Mouse (Mus musculus): ENCODE results near the gene Peg3. TPM values are rescaled to one million over a fixed set of nuclear protein-coding genes. Genes with fewer than 3 reads are reported as not detected.

The Peg3 gene
- polyA plus RNA-seq, 1 experiment = 10.9 TPM

DNA sequence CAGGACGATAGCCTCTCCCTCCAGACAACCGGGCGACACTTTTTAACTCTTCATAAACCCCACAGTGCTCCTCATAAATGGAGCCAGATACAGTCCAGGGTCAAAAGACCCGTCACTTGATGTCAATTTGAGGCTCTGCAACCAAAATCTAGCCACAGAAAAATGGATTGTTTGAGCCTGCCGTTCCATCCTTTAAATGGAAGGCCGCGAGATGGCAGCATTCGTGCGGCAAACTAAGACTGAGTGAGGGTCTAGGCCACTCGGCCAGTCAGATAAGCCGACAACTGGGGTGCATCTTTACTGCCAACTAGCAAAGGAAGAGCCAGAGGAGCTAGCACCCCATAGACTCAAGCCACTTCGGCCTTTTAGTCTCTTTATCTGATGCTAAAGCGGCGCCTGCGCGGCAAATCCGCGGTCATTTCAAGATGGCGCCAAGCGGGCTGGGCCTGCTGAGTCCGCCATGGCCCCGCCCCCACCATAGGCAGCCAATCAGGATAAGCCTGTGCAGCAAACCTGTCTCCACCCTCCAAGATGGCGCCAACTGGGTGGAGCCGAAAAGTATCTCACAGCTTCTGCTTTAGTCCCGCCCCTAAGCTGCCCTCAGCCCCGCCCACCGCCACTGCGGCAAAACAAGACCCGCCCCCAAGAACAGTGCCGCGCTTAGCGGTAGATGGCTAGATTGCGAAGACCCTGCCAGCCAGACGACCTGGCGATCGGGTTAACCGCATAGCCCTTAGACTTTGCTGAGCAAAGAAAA lies 992 bp downstream of the Peg3 start:
- peak; percentile 29 for TF ChIP-seq GATA1 (IDR thresholded peaks at IDR 0.05; ENCODE audit: low read length)

DNA sequence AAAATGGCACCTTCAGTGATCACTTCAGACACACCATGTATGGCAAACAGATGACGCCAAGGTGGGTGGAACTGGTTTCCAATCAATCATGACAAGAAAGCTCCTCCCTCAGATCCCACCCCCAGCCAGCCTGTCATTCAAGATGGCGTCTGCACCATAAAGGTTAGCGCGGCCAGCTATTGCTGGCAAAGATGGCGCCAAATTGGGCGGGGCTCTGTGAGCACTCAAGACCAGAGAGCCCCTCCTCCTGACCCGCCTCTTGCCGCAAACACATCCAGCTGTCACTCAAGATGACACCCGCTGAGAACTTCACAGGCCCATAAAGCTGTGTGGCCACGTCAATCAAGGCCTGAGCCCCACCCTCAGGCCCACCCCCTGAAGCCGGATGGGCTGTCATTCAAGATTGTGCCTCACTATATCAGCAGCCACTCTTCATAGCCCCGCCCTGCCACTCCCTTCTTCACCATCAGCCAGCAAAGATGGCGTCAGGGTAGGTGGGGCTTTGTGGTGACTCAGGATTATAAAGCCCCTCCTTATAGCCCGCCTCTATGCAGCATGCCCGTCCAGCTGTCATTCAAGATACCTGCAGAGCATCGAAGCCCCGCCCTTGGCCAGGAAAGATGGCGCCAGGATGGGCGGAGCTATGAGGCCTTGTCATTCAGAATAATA lies 1.8 kb downstream of the Peg3 start:
- TF ChIP-seq GATA1 (IDR thresholded peaks at IDR 0.05; ENCODE audit: low read length) = no peak

DNA sequence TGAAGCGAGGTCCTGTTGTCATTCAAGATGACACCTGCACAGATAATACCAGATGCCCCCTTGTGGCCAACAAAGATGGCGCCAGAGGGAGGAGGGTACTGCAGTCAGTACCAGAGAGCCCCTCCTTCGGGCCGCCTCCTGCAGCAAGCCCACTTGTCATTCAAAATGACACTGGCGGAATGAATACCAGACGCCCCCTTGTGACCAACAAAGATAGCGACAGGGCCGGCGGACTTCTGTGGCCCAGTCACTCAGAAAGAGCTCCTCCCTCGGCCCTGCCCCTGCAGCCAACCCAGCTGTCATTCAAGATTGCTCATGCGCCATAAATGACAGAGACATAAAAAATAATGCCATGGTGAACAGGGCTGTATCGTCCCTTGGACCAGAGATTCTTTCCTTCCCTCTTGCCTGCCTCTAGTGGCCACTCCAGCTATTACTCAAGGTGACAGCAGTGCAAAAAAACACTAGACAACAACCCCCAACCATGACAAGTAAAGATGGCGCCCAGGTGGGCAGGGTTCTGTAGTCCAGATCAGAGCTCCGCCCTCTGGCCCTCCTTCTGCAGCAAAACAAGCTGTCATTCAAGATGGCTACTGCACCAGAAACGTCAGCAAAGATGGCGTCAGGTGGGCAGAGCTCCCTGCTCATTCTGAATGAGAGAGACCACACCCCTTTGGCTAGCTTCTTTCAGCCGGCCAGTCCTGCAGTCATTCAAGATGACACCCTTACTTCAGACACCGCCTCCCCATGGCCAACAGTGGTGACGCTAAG lies 2.7 kb downstream of the Peg3 start:
- TF ChIP-seq GATA1 (IDR thresholded peaks at IDR 0.05; ENCODE audit: low read length) = no peak

DNA sequence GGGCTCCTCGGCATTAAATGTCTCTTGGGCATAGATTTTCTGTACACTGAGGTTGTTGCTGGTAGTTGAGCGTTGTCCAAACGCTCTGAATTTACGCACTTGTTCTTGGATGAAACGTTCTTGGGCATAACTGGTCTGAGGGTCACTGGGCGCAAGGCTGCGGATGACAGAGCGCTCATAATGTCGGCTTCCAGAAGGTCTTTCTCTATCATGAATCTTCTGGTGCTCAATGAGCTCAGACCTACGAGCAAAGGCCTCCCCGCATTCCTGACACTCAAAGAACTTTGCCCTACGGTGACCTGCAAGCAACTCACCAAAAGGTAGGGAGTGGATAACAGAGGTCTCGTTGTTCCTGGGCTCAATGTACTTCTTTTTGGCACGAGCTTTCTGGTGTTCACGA lies 20.8 kb downstream of the Peg3 start:
- no peak for TF ChIP-seq GATA1 (IDR thresholded peaks at IDR 0.05; ENCODE audit: low read length)

DNA sequence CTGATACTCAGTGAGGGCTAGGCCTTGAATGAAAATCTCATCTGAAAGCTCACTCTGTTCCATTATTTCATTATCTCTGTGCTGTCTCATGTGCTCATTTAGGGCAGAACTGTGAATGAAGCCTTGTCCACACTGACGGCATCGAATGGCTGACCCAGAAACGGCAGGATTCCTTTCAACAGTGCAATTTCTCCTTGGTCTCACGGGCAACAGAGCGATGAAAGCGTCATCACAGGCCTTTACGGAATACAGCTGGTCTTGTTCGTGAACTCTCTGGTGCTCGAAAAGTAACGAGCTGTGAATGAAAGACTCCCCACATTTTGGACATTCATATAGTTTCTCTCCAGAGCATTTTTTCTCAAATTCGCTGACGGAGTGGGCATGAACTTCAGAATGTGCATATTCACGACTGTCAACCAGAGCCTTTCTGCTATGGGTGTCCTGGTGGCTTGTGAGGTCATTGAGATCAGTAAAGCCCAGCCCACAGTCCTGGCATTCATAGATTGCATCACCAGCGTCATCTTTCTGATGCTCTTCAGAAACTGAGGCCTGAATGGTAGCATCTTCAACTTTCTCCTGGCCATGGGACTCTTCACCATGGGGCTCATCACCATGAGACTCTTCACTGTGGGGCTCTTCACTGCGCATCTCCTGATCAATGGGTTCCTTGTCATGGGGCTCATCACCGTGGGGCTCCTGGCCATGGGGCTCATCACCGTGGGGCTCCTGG lies 21.6 kb downstream of the Peg3 start:
- TF ChIP-seq GATA1 (IDR thresholded peaks at IDR 0.05; ENCODE audit: low read length) = no peak

DNA sequence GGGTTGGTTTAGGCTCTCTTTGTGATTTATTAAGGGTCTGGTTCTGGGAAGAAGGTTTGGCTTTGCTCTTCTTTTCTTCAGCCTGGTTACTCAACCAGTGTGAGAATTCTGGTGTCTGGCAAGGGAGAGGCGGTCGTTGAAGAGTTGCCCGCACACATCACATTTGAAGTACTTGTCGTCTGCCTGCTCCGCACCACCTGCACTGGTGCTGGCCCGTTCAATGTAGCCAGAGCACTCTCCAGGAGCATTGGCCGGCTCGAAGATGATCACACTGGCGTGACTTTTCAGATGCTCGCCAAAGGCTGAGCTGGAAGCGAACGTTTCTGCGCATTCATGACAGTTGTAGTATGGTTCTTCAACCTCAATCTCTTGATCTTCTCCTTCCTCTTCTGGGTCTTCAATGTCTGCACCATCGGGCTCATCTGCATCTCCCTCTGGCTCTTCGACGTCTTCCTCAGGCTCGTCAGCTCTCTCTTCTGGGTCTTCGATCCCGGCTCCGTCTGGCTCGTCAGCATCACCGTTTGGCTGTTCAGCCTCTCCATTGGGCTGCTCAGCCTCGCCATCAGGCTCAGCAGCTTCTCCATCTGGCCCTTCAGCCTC lies 22.7 kb downstream of the Peg3 start:
- no peak for TF ChIP-seq GATA1 (IDR thresholded peaks at IDR 0.05; ENCODE audit: low read length)

DNA sequence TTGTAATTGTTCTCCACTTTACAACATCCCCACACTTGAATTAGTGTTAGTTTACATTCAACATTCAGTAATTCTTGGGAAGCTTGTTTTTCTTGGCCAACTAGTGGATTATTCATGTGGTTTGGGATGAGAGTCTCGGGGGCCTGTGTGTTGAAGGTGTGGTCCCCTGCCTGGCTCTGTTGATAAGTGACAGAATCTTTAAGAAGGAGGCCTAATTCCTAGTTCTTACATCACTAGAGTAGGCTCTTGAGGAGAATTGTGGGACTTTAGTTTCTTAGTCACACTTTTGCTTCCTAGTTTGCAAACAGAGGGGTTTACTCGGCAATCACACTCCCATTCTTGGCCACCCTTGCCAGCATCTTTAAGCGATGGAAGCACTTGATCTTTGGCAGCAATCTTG lies 31.0 kb downstream of the Peg3 start:
- no peak for TF ChIP-seq GATA1 (IDR thresholded peaks at IDR 0.05; ENCODE audit: low read length)

DNA sequence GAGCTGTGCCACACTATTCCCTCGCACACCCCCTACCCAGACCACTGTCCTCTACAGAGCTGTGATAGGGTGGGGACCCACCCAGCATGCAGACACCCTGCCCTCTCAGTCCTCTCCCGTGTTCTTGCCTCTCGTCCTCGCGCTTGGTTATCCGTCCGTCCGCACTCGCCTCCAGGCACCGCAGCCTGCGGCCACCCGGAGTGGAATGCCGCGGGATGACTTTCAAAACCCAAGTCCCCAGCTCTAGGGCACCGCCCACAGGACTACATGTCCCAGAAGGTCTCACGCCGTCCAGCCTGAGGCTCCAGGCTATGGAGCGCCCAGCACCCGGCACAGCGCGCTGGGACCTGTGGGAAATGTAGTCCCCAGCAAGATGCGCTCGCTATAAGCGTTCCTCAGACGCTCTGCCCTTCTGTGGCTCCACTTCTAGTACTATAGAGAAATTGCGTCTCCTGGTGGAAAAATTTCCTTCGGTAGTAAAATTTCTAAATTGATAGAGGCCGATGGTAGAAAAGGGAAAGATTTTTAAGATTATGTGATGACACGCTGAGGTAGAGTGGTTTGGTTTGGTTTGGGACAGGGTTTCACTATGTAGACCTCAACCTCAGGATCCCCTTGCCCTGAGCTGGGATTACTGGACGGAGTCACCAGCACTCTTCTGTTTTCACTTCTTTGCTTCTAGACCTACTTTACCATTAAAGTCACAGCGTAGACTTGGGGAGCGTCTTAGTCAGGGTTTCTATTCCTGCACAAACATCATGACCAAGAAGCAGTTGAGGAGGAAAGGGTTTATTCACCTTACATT lies 33.8 kb downstream of the Peg3 start, which contains the start of gene Zim1:
Zim1 (minus strand) TSS at position 210 of the 805 bp plus-strand sequence.
- no peak for TF ChIP-seq GATA1 (IDR thresholded peaks at IDR 0.05; ENCODE audit: low read length)

DNA sequence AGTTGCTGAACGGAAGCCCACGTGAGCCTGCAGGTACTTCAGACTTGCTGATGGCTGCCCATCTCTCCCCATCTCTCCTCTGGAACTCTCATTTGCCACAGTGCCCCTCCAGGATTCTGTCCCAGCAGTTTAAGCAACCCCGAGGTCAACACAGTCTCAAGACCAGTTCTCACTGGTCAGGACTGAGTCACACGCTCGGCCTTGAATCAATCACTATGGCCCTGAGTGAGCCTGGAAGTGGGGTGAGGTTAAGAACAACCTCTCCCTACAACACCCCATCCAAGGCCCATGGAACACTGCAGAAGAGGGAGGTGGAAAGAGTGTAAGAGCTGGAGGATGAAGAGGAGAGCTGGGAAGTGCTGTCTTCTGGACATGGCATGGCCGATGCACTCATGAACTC lies 44.7 kb downstream of the Peg3 start:
- TF ChIP-seq GATA1 (IDR thresholded peaks at IDR 0.05; ENCODE audit: low read length) = no peak

DNA sequence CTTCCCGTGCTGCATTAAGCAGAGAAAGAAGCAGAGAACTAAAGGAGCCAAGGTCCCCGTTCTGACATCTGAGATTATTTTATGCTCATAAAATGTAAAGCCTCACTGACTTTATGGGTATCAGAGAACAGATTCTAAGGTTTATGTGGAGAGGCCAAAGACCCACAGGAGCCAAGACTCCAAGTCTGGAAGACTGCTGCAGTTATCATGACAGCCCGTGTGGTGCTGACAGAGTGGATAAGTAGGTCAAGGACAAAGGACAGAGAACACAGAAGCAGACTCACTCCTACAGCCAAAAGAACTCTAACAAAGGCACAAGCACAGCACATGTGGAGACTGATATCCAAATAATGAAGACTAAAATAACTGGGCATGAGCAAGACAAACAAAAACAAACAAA lies 63.5 kb downstream of the Peg3 start:
- TF ChIP-seq GATA1 (IDR thresholded peaks at IDR 0.05; ENCODE audit: low read length) = no peak

DNA sequence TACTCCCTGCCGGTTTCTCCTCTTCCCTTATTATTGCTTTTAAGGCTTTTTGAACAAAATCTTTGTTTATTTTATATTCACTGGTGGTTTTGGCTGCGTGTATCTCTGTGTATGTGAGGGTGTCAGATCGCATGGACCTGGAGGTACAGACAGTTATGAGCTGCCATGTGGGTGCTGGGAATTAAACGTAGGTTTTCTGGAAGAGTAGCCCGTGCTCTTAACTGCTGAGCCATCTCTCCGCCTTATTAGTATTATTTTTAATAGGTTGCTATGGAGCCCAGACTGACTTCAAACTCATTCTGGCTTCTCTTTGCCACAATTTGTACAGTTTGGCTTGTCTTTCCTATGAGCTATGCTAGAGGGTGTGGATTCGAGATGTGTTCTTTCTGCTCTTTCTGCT lies 66.8 kb downstream of the Peg3 start:
- no peak for TF ChIP-seq GATA1 (IDR thresholded peaks at IDR 0.05; ENCODE audit: low read length)

DNA sequence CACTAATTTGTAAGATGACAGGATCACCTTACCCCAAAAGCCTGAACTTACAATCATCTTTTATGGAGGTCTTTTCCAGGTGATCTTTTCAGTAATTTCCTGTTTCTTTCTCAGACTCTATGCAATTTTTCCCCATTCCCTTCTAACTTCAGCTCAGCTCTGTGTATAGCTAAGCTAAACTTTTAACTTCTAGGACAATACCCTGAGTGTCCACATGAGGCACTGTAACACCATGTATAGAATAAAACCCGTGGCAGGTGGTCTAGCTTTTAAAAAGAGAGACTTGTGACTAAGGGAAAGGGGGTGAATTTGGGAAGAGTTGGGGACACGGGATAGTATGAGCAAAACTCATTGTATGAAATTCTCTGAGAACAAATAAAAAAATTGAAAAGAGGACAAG lies 70.6 kb downstream of the Peg3 start:
- TF ChIP-seq GATA1 (IDR thresholded peaks at IDR 0.05; ENCODE audit: low read length) = no peak

DNA sequence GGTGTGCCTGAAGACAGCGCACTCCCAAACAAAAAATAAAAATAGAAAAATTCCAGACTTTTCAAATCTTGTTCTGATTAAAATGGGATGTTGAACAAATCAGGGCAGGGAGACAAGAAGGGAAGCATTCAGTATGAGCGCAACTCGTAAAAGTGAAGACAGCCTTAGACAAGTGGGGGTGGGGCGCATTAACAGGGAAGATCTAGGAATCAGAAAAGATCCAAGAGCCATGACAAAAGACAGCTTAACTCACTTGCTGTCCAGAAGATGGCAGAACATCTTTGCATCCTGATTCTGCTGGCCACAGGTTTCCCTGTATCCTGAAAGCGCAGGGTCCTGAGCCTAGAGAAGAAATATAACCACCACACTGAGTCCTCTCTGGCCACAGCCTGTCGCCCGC lies 71.6 kb downstream of the Peg3 start:
- no peak for TF ChIP-seq GATA1 (IDR thresholded peaks at IDR 0.05; ENCODE audit: low read length)

Other genes with a start within 250 kb of the Peg3 start
- not detected in 2 replicates for gene Olfr5, start 243.5 kb downstream of the Peg3 start, polyA plus RNA-seq (2012)
- not detected in 2 replicates for gene Olfr1347, start 230.7 kb downstream of the Peg3 start, polyA plus RNA-seq (2012)
- gene Olfr1348, start 221.7 kb downstream of the Peg3 start, polyA plus RNA-seq (2012) = not detected in 2 replicates
- gene Olfr1349, start 207.5 kb downstream of the Peg3 start, polyA plus RNA-seq (2012) = not detected in 2 replicates
- gene Olfr1350, start 165.6 kb downstream of the Peg3 start, polyA plus RNA-seq (2012) = not detected in 2 replicates
- not detected in 2 replicates for gene Zim1, start 34.0 kb downstream of the Peg3 start, polyA plus RNA-seq (2012)
- 0.12 and 0.13 TPM in 2 replicates for gene Usp29, start 147 bp upstream of the Peg3 start, polyA plus RNA-seq (2012)